Comparison of ENCODE assay signal across 22 mouse cellular contexts in the genomic region with DNA sequence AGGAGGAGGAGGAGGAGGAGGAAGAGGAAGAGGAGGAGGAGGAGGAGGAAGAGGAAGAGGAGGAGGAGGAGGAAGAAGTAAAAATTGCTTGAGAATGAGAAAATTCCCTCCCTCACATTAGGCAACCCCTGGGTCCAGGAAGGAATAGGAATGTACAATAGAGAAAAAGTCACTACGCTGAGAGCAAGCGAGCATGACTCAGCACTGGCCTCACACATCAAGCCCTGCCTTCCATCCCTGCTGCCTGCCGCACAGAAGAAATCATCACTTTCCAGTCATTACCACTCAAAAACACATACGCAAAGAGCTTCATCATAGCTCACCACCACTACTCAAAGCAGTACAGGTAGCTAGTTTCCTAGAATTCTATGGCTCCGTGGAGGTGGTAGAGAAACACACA. TPM values are rescaled to one million over a fixed set of nuclear protein-coding genes. Genes with fewer than 3 reads are reported as not detected.
"Had no signal": no experiment of that assay in that cellular context is flagged by ENCODE, and none has a peak within 500 bp of the region (broad histone marks: within the 10 kb centered on the region; RNA-seq: fewer than 3 reads in every experiment).

No protein-coding gene starts in this region.

- DNase-seq: kidney, adult 8-10 months; kidney, postnatal 36 days; layer of hippocampus, adult 9-11 months; layer of hippocampus, postnatal 36 days; lung, embryonic 14.5 days; lung, postnatal 10 days; lung, postnatal 4 days; right cerebral cortex, adult 18-20 months; spleen, adult 18-20 months; thymus, adult 2 months; thymus, postnatal 25 days had no signal

- ATAC-seq: liver, embryonic 12.5 days; midbrain, embryonic 16.5 days had no signal

- H3K27me3 ChIP-seq: limb, embryonic 15.5 days; liver, embryonic 12.5 days; midbrain, embryonic 12.5 days had no signal

- H3K4me3 ChIP-seq: limb, embryonic 15.5 days; liver, embryonic 12.5 days; megakaryocyte, embryonic 14.5 days; midbrain, embryonic 12.5 days; neural tube, embryonic 13.5 days had no signal

- H3K36me3 ChIP-seq: liver, embryonic 12.5 days; midbrain, embryonic 12.5 days; neural tube, embryonic 13.5 days had no signal

- H3K9me3 ChIP-seq: limb, embryonic 15.5 days; liver, embryonic 12.5 days; megakaryocyte, embryonic 14.5 days; midbrain, embryonic 12.5 days; neural tube, embryonic 13.5 days had no signal

- H3K9ac ChIP-seq: limb, embryonic 15.5 days; liver, embryonic 12.5 days; lung, embryonic 14.5 days; midbrain, embryonic 12.5 days; neural tube, embryonic 13.5 days had no signal

- H3K4me1 ChIP-seq: limb, embryonic 15.5 days; liver, embryonic 12.5 days; midbrain, embryonic 12.5 days; neural tube, embryonic 13.5 days had no signal

- H3K4me2 ChIP-seq: limb, embryonic 15.5 days; liver, embryonic 12.5 days; lung, embryonic 14.5 days; midbrain, embryonic 12.5 days; neural tube, embryonic 13.5 days had no signal

- H3K27ac ChIP-seq: limb, embryonic 15.5 days; liver, embryonic 12.5 days; midbrain, embryonic 12.5 days; neural tube, embryonic 13.5 days had no signal

RNA-seq across cellular contexts. Expression of a gene that starts 20.4 kb away (rescaled TPM):
- total RNA-seq: layer of hippocampus, adult 18-20 months; layer of hippocampus, postnatal 36 days; left cerebral cortex, adult 8-10 months; left cerebral cortex, postnatal 25 days had no signal
- polyA plus RNA-seq: limb, embryonic 15.5 days; liver, embryonic 12.5 days; liver, embryonic 16.5 days; lung, embryonic 14.5 days; stomach, embryonic 14.5 days; thymus, adult 2 months had no signal

RNA-seq across cellular contexts. Expression of a gene that starts 28.6 kb away (rescaled TPM):
- total RNA-seq: layer of hippocampus, adult 18-20 months; layer of hippocampus, postnatal 36 days; left cerebral cortex, adult 8-10 months; left cerebral cortex, postnatal 25 days had no signal
- polyA plus RNA-seq: limb, embryonic 15.5 days; liver, embryonic 12.5 days; liver, embryonic 16.5 days; lung, embryonic 14.5 days; neural tube, embryonic 13.5 days; stomach, embryonic 14.5 days; thymus, adult 2 months had no signal

RNA-seq across cellular contexts. Expression of a gene that starts 29.1 kb away (rescaled TPM):
- total RNA-seq: layer of hippocampus, adult 18-20 months; left cerebral cortex, postnatal 25 days had no signal
